ENCODE assay signal across 7 mouse cellular contexts in the genomic region with DNA sequence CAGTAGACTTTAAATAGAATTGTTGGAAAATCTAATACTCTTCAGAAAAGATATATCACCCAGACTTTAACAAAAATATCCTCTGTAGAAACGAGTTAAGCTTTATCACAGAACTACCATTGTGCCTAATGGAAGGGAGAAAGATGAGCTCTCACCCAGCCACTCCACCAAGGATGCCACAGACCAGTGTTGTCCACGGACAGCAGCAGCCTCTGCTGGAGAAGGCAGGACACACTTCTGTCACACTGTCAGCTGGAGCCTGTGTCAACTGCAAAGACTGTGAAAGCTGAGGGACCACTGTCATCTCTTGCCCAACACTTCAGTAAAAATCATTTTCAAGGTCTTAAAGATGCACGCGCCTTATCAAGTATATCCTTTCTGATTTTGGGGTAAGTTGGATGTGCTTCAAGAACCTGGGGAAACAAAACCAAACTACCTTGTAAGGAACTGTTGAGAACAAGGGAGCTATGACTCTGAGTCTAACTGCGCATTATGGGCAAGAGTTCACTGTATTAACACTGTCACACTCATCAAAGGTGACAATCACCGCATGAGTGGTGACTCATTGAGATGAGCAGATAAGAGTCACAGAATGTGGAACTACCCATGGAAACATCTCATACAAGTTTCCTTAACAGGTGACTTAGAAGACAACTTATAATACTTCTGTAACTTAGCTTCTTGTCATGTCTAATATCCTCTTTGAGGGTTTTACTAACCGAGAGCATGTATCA. TPM values are rescaled to one million over a fixed set of nuclear protein-coding genes. Genes with fewer than 3 reads are reported as not detected.
A peak's percentile ranks its signal among the peaks of the same experiment; 100 is the strongest.
DNase-seq lines count a peak whose midpoint lies in the region; ATAC-seq and TF ChIP-seq lines count a peak whose summit lies in the region.

No protein-coding gene starts in this region.

- no peak overlapping the region for H3K9ac ChIP-seq in hindbrain, embryonic 11.5 days (ENCODE audit: low read depth, low read length)
- H3K9ac ChIP-seq in hindbrain, embryonic 12.5 days, result no peak overlapping the region
- no peak overlapping the region for H3K9ac ChIP-seq in kidney, embryonic 16.5 days (replicated peaks; ENCODE audit: low read length)

- TF ChIP-seq POLR2A in testis, adult 2 months (IDR thresholded peaks at IDR 0.05; ENCODE audit: control insufficient read depth, low read depth, low read length), result no peak

- DNase-seq in hindbrain, embryonic 11.5 days (ENCODE audit: low spot score), result peak; percentile 34
- DNase-seq in testis, postnatal 14 days (ENCODE audit: low spot score), result no peak
- no peak for DNase-seq in spleen, postnatal 4 days (ENCODE audit: low spot score in 2 of 2)

- H3K4me1 ChIP-seq in hindbrain, embryonic 11.5 days (replicated peaks; ENCODE audit: control insufficient read depth, insufficient read depth, low read length), result no peaks in the 10 kb centered on the region
- peaks cover 6% of the 10 kb centered on the region for H3K4me1 ChIP-seq in hindbrain, embryonic 12.5 days
- H3K4me1 ChIP-seq in testis, adult 2 months (ENCODE audit: control insufficient read depth, insufficient read depth, low read length), result no peaks in the 10 kb centered on the region
- H3K4me1 ChIP-seq in kidney, embryonic 16.5 days (ENCODE audit: insufficient read depth, low read length), result peaks cover 5% of the 10 kb centered on the region; the same call in 1 of the 2 replicates

- WGBS in hindbrain, embryonic 11.5 days, result 86% methylated on average over 7 of the region's 7 CpGs
- 83% methylated on average over 7 of the region's 7 CpGs for WGBS in hindbrain, embryonic 12.5 days
- whole genome bisulfite sequencing in kidney, embryonic 16.5 days, result 80% methylated on average over 7 of the region's 7 CpGs

- ATAC-seq in hindbrain, embryonic 11.5 days (ENCODE audit: low FRiP score), result no peak
- no peak for ATAC-seq in hindbrain, embryonic 12.5 days (ENCODE audit: low FRiP score)
- peak; percentile 66; the same call in 1 of the 2 replicates for ATAC-seq in kidney, embryonic 16.5 days (ENCODE audit: low FRiP score, low TSS enrichment)
- no peak for ATAC-seq in erythroblast, adult 5-6 weeks (replicated peaks; ENCODE audit: low FRiP score, poor library complexity, severe bottlenecking)

- no peaks in the 10 kb centered on the region for H3K36me3 ChIP-seq in hindbrain, embryonic 11.5 days (ENCODE audit: control insufficient read depth, insufficient read depth, low read length)
- peaks cover 5% of the 10 kb centered on the region; the same call in 1 of the 2 replicates for H3K36me3 ChIP-seq in hindbrain, embryonic 12.5 days
- no peaks in the 10 kb centered on the region for H3K36me3 ChIP-seq in testis, adult 2 months (ENCODE audit: control insufficient read depth, insufficient read depth, low read length)
- peaks cover 3% of the 10 kb centered on the region; the same call in 1 of the 2 replicates for H3K36me3 ChIP-seq in kidney, embryonic 16.5 days (ENCODE audit: insufficient read depth, low read length)

- no peak overlapping the region for H3K27ac ChIP-seq in hindbrain, embryonic 11.5 days (ENCODE audit: low read depth, low read length)
- no peak overlapping the region for H3K27ac ChIP-seq in hindbrain, embryonic 12.5 days
- no peak overlapping the region for H3K27ac ChIP-seq in testis, adult 2 months (ENCODE audit: control insufficient read depth, insufficient read depth, low read depth, low read length)
- no peak overlapping the region for H3K27ac ChIP-seq in kidney, embryonic 16.5 days (ENCODE audit: low read length)

- TF ChIP-seq CTCF in testis, adult 2 months (IDR thresholded peaks at IDR 0.05; ENCODE audit: control insufficient read depth, insufficient read depth, insufficient replicate concordance, low read depth, low read length), result peak; percentile 52; the same call in 1 of the 2 replicates

- H3K4me3 ChIP-seq in hindbrain, embryonic 11.5 days (ENCODE audit: low read depth, low read length), result no peak overlapping the region
- no peak overlapping the region for H3K4me3 ChIP-seq in hindbrain, embryonic 12.5 days
- no peak overlapping the region for H3K4me3 ChIP-seq in testis, adult 2 months (ENCODE audit: control insufficient read depth, low read depth, low read length)
- no peak overlapping the region for H3K4me3 ChIP-seq in kidney, embryonic 16.5 days (ENCODE audit: low read length)

- no peaks in the 10 kb centered on the region for H3K27me3 ChIP-seq in hindbrain, embryonic 11.5 days (ENCODE audit: control insufficient read depth, insufficient read depth, low read length)
- H3K27me3 ChIP-seq in hindbrain, embryonic 12.5 days, result no peaks in the 10 kb centered on the region
- H3K27me3 ChIP-seq in testis, adult 2 months (ENCODE audit: control insufficient read depth, insufficient read depth, low read length), result no peaks in the 10 kb centered on the region
- H3K27me3 ChIP-seq in kidney, embryonic 16.5 days (ENCODE audit: insufficient read depth, low read length), result no peaks in the 10 kb centered on the region

- H3K4me2 ChIP-seq in hindbrain, embryonic 11.5 days (replicated peaks; ENCODE audit: low read depth, low read length), result no peak overlapping the region
- H3K4me2 ChIP-seq in hindbrain, embryonic 12.5 days (replicated peaks), result no peak overlapping the region
- H3K4me2 ChIP-seq in kidney, embryonic 16.5 days (replicated peaks; ENCODE audit: low read depth, low read length), result no peak overlapping the region

- H3K9me3 ChIP-seq in hindbrain, embryonic 11.5 days (ENCODE audit: control insufficient read depth, low read length), result no peaks in the 10 kb centered on the region
- H3K9me3 ChIP-seq in hindbrain, embryonic 12.5 days (replicated peaks), result no peaks in the 10 kb centered on the region
- no peaks in the 10 kb centered on the region for H3K9me3 ChIP-seq in kidney, embryonic 16.5 days (ENCODE audit: low read length)

RNA-seq across cellular contexts. Expression of a gene that starts 59.8 kb away (rescaled TPM):
- polyA plus RNA-seq in hindbrain, embryonic 11.5 days (2014; fragmentation: Nextera tagmentation; extraction: Ambion mirVana), result 1.6 and 2.5 TPM in 2 replicates
- 2.8 and 3.5 TPM in 2 replicates for polyA plus RNA-seq in hindbrain, embryonic 12.5 days (2016; fragmentation: Nextera tagmentation; extraction: Ambion mirVana)
- polyA plus RNA-seq in testis, adult 2 months (2012; rRNA removed), result 76.2 and 83.9 TPM in 2 replicates
- 11.4 and 13.6 TPM in 2 replicates for polyA plus RNA-seq in kidney, embryonic 16.5 days (2015; fragmentation: Nextera tagmentation; extraction: Ambion mirVana)
- 0.58 and 10.7 TPM in 2 replicates for total RNA-seq in erythroblast, adult 5-6 weeks (2015; ENCODE audit: low replicate concordance)
- total RNA-seq in erythroblast, adult 5-6 weeks (2017; ENCODE audit: low replicate concordance), result 4.0 and 5.3 TPM in 2 replicates
